Mouse (Mus musculus) adrenal gland, postnatal 36 days (tissue): ENCODE data around the gene Gm47841. TPM values are rescaled to one million over a fixed set of nuclear protein-coding genes. Genes with fewer than 3 reads are reported as not detected.

Source experiments
- DNase-seq, 2 experiments: peaks; one replicate each; pipeline ENCODE4 v3.0.0; 2021; ENCODE audit warnings: mixed read lengths in 1 of 2
- long read RNA-seq, 2 experiments: library from polyadenylated mRNA; stranded (forward); transcript quantifications; one replicate each; pipeline ENCODE4 v2.0.0; 2021; ENCODE audit warnings: borderline sequencing depth in 2 of 2
- total RNA-seq, 2 experiments: library from RNA; stranded (reverse); gene quantifications; 2 replicates each; pipeline ENCODE4 v1.2.3; 2021

Gene Gm47841
- under 1 TPM in 1 of 2 experiments, not detected in 1; 0.26 TPM for total RNA-seq
- long read RNA-seq, experiment 1, result 0 reads
- long read RNA-seq, experiment 2, result 0 reads

DNA sequence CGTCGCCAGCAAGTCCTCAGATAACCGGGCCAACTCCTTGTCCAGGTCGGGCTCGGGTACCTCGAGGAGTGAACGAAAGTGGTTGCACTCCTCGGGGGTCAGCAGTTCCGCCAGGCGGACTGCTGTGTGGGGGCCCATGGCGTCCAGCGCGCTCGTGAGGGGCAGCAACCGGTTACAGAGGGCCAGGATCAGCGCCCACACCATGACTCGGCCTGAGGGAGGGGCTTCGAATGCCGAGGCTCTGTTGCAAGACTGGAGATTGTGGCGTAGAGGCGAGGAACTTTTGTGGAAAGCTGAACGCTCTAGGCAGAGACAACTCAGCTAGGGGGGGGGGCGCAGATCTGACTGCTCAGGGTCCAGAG is at the start of gene Gm47841:
Gm47841 (minus strand) TSS at position 204 of the 362 bp plus-strand sequence.
- DNase-seq, result no peak

DNA sequence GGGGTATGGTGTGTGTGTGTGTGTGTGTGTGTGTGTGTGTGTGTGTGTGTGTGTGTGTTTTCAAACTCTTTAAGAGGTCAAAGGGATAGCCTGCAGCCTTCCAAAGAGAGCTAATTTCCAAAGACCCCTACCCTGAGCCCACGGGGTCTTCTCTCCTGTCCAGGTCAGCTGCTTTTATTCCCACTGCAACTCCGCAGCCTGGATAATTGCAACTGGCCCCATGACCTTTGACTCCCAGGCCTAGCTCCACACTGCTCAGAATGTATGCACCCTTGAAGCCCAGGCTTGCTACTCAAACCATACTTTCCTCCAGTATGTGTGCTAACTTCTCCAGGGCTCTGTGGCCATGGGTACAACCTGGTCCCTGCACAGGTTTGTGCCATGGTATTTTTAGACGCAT is 48.2 kb upstream of the Gm47841 start:
- no peak for DNase-seq

DNA sequence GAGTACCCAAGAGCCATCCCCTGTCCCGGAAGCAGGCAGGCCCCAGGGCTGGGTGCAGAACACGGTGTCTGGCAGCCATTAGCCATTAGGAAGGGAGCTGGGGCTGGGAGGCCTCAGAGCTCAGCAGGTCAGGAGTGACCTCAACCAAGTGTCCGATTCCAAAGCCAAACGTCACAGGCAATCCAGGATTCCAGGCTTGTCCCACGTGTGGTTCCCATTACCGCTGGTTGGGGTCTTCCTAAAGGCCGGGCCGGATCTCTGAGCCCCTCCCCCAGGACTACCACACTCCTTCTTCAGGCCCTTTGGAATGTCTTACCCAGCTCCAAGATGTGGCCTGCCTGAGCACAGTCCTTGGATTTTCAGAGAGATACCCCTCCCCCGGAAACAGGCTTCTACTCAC is 47.8 kb upstream of the Gm47841 start:
- no peak for DNase-seq

DNA sequence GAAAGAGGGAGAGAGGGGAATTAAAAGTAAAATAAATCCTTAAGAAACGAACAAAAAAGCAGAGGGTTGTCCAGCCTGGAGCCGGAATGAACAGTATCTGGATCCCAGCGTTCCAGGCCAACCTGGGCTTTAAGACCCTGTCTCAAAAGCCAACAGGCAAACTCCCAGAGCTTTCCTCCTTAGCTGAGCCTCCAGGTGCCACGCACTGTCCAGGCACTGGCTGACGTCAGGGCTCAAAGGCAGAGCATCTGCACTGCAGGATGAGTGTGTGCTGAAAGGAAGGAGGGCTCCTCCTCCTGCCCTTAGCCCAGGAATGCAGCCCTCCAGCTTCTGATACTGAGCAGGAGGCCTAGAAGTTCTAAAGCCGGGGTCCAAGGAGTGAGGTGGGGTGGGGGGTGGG is 46.8 kb upstream of the Gm47841 start:
- no peak for DNase-seq

DNA sequence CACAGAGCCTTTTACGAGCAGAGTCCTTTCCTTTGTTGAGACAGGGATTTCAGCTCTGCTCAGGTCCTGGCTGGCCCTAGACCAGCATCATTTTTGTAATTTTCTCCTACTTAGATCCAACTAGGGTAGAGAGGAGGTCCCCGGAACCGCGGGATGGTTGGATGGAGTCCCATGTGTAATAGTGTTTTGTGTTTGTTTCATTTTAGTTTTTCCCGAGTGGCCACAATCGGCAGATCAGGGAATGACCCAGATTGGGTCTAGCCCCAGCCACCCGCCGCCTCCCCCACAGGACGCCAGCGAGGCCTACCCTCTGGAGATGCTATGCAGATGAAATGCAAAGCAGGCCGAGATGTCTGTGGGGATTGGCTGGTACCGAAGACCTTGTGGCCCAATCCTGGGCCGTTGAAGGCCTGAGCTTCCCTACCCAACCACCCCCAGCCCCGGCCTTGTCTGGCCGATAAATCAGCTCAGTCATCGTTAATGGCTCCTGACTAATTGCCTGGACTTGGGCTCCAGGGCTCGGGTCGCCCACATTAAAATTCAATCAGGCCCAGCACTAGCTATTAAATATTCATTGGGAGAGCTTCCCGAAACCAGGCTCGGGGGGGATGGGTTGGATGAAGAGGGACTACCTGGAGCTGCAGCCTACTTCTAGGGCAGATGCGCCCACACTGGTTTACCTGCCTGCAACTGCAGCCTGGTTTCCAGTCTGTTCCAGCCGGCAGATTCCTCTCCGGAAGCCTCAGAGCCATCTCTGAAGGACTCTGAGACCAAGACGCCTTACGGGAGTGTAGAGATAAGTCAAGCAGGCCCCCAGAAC is 45.8 kb upstream of the Gm47841 start:
- DNase-seq, result peak; percentile 65 to 72

DNA sequence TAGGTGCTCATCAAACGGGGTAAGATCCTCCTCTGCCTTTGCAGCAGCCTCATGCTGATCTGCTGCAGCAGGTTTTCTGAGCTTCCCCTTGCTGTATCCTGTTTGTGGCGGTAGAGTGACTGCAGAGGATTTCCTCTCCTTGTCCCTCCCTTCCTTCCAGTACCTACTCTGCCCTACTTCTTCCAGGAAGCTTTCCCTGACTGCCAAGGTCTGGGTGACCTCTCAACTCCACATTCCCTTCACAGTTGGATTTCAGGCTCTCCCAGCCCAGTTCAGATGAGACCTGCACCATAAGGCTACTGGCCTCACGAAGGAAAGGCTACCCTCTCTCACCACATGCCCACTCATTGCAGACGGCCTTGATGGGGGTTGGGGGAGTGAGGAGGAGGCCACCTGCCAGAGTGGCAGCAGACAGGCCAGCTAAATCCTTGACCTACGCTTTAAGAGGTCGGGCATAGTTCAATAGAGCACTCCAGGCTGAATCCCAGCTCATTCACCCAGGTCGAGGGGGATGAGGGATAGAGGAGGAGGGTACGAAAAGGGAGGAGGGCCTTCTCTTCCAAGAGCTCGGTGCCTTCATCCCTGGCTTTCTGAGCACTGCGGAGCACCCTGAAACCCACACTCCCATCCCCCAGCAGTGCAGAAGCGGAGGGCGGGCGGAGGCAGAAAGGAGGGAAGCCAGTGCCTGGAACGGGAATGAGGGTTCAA is 45.1 kb upstream of the Gm47841 start:
- DNase-seq, result no peak

DNA sequence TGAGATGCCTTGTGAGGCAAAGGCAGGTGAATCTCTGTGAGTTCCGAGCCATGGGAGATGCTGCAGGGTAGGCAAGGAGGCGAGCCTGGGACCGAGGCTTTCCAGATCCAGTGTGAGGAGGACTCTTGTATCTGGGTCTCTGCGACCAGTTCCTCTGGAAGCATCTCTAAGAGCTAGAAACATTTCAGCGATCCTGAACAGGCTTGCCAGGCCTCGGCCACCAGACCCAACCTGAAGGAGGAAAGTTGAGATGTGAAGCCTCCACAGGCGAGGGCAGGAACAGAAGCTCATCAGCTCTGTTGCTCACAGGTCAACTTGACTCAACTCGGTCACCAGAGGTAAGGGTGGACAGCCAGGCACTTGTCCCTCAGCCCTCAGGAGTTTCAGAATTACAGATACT is 44.4 kb upstream of the Gm47841 start:
- no peak for DNase-seq

DNA sequence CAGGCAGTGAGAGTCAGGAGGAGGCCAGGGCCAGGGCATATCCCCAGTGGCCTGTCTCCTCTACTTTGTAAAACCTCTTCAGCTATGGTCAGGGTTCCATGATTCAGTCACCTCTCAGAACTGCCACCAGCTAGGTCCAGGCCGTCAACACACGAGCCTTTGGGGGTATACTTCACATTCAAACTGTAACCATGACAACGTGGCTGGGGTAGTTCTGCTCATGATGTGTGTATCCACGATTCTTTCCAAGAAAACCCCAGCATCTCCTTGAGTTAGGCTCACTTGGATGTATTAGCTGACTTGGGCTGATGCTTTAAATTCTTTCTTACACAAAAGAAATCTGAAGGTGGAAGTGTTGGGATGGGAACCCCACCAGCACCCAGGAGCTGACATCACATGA is 41.1 kb upstream of the Gm47841 start:
- no peak for DNase-seq

DNA sequence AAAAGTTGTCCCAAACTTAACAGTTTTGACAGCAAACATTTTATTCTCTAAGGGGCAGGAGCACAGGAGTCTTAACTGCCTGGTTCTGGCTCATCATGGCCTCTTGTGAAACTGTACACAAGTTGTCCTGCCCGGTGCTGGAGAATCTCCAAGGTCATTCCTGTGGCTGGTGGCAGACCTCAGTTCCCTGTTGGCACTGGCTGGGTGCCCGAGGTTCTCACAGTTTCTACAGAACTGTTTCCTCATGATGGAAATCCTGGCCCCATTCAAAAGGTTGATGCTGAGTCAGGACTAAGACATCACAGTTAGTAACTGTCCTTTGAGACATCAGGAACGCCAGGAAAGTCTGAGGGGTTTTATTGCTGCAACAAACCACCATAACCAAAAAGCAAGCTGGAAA is 39.8 kb upstream of the Gm47841 start:
- peak; percentile 93 to 95 for DNase-seq

DNA sequence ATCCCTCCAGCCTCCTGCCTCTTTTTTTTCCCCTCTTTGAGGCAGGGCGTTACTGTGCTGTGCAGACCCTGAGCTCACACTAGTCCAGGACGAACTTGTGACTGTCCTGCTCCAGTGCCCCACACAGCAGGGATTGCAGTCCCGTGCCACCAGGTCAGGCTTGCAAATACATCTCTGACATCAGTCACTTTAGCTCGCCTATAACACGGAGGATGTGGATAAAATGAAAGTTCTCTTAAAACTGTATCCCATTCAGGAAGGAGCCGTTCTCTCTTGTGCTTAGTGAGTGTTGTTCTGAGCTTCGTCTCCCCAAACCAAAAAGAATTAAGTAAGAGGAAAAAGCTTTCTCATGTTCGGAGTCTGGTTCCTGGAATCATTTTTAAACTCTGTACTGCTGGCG is 39.3 kb upstream of the Gm47841 start:
- DNase-seq, result no peak

DNA sequence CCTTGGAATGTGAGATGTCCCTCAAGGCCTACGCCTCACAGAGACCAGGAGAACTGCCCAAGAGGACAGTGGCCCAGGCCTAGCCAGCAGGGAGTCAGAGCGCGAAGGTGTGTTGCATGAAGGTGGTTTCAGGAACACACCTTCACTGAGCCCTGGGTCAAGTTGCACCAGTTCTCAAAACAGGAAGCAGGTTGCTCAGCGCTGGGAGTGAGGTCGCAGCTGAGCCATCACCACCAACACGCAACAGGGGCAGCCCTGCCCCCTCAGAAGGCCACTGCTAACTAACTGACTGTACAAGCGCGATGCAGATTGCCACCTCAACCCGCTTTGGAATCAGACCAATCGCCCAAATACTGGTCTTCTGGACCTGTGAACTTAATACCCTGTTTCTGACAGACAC is 37.3 kb upstream of the Gm47841 start:
- DNase-seq, result no peak

DNA sequence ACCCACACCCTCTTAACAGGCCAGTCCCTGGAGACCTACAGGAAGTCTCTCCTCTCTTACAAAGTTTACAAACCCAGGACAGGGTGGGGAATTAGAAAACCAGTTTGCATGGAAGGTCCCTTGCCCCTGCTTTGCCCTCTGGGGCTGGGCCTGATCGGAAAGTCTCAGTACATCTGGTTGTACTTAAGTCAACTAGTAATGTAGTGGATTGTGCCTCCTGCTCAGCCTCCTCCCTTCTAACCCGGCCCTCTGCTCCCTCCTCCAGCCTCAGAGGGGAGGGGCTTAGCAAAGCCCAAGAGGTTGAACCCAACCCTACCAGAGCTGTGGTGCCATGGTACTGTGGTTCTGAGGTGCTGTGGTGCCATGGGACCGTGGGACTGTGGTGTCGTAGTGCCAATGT is 35.0 kb upstream of the Gm47841 start:
- DNase-seq, result no peak

DNA sequence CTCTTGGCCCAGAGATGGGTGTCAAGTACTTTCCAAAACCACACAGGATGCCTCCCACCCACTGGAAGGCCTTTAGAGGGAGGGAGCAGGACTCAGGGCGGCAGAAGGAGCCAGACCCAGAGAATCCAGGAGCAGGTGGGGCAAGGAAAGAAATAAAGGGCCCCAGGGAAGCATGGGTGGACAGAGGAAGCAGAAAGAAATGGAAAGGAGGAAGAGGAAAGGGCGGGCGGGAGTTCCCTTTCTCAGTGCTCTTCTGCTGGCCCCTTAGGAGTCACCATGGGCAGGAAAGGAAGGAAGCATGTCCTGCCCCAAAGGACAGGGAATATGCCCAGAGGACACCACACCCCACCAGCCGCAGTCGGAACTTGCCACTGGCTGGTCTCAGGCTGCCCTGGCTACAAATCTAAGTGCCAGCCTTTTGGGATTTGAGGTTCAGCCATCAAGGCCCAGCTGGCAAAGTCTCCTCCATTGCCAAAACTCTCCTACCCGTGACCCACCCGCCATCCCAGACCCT is 33.9 kb upstream of the Gm47841 start:
- no peak for DNase-seq

DNA sequence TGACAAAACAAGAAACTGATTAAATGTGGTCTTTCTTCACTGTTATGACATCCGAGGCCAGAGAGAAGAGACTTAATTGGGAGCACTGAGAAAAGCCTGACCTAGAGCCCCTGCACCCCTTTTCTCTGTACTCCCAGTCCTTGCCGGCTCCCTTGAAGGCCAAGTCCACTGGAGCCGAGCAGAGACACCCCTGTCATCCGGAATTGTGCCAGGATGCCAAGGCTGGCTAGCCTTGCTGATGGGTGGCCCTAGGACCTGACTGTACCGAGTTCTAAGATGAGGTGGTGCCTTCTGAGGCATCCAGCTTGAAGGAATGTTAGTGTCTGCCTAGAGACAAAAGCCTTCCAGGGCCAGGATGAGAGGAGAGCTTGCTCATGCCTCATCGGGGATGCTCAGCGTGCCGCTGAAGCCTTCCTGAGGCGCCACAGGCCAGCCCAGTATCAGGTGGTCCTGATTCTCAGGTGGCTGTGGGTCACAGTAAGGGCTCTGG is 32.9 kb upstream of the Gm47841 start:
- peak; percentile 44 to 65 for DNase-seq

DNA sequence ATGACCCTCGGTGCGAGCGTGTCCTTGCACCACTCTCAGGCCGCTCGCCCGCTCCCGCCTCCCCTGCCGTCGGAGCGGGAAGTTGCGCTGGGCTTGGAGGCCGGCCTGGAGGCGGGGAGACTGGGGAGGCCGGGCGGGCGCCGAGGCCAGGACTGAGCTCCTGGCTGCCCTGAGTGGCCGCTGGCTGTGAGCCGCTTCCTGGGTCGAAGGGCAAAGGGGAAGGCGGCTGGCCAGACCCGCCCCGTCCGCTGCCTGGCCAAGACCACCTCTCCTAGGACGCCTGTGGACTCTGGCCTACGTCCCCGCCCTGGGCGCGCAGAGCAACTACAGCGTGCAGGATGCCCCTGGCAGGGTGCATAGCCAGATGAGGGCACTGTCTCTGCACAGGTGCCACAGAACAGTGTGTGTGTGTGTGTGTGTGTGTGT is 31.5 kb upstream of the Gm47841 start:
- peak; percentile 95 to 96 for DNase-seq

DNA sequence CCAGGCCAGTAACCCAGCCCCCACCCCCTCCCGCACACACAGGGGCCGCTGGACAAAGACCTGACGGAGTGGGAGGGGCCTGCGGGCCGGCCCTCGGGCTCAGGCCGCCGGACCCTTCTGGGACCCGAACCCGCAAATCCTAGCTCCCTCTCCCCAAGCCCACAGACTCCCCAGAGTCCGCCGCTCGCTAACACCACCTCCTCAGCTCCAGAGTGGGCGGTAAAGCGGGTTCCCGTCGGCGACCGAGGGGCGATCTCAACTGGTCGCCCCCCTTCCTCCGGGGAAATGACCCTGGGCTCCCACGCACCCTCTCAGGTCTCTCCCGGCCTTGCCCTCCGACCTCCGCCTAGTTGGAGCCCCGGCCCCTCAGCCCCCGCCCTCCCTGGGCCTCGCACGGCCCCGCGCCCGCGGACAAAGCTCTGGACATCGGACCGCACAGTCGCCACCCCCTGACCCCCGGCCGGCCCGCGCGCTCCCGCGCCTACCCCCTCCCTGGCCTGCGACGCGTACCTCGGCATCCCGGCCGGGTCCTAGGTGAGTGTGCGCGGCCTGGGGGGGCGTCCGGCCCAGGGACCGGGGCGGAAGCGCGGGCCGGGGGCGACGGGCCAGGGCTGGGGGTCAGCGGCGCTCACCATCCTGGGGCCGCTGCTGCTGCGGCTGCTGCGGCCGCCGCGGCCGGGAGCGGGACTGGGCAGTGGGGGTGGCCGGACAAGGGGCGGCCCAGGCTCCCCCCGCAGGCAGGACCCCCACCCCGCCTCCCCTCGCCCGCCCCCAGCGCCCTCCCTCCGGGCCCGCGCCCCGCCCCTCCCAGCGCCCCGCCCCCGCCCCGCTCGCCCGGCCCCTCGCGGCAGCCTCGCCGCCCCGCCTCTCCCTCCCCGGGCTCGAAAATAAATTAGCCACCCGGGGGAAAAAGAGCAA is 30.9 kb upstream of the Gm47841 start, which contains the start of gene Fignl2:
Fignl2 (minus strand) TSS at position 755 of the 918 bp plus-strand sequence.
- DNase-seq, result peak; percentile 68 to 77

DNA sequence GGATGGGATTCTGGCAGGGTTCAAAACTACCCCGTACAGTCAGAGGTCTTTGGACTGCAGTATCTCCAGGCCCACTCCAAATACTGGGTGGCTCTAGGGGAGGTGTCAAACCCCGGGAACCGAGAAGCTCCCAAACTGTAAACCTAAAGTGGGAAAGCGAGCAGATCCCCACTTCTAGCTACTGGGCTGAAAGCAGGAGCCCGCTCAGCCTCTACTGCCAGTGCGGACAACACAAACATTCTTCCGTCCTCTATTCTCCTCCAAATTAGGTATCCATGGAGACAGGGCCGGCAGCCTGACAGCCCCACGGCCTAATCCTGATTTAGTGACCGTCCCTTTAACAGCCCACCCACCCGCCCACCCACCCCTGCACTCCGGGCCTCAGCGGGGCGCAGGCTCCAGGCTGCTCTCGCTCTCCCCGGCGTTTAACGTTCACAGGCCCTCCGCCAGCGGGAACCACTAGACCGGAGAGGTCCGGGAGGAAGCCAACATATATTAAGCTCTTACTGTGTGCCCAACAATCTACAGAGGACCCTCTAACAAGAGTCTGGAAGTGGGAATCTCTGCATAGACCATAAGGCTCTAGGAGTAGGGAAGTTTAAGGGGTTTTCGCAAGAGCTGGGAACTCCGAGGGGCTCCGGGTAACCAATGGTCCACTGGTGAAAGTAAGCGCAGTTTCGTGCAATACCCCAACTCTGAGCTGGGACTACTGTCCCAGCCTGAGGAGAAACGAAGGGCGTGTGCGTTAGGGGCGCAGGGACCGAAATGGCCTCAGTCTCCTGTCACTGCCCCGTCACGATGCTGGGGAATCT is 30.0 kb upstream of the Gm47841 start:
- peak; percentile 36 to 41 for DNase-seq

DNA sequence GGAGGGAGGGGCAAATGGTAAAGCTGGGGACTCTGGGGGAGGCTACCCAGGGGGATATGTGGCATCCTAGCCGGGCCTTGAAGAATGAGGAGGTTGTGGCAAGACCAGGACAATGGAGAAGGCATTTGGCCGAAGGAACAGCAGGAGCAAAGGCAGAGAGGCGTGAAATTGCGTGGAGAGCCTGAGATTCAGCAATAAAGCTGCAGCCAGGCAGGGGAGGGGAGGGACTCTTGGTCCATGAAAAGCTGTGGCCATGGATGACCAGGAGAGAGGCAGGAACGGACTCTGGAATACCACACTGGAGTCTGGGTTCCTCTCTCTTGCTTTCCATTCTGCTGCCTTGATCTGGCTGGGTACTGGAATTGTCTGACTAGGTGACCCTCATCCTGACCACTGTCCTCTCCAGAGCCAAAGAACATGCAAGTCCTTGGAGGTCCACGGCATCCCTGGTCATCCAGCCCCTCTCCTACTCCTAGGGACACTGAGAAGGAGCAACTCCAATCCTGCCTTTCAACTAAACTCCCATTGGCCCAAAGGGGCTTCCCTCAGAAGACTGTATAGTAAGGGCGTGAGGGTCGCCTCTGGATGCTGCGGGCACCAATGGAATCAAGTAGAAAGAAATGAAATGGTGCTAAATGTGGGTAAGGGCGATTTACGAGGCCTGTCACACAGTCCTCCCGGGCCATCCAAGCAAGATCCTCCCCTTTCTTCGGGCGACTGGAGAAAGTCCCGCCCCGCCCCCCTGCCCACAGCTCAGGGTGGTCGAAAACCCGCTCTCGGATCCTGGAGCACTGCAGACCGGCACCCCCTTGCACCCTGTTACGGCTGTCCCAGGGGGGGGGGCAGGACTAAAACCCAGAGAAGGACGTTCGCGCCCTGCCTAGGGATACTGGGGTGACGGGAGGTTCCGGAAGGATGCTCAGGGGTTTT is 29.1 kb upstream of the Gm47841 start:
- DNase-seq, result no peak

DNA sequence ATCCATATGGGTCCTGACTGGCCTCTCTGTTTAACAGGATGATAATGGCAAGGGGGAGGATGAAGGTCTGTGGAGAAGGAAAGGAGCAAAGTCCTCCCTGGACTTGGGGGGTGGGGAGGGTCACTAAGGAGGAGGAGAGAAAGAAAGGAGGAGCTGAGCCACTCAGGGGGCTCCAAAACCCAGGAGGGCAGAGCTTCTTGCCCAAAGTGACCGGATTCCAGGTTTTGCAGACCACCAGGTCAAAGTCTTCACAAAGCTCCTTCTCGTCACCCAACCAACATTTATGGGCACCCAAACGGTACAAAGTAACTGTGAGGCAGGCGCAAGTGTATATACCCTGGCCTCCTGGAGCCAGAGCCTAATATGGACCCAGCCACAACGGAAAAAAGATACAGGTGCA is 28.5 kb upstream of the Gm47841 start:
- no peak for DNase-seq

DNA sequence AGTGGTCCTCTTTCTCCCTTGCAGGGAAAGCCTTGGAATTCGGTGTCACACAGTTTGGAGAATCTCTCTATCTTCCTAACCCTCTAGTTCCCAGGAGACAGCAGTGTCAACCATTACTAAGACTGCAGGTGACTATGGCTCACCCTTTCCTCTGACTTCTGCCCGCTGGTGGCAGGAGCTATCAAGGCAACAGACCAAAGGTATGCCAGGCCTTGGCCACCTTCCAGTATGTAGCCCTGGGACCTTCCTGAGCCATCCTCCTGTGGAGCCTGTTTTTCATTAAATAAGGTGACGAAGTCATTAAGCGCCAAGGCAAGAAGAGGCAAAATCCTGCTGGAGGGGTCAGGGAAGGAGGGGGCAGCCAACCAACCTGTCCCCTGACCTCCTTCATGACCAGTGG is 28.0 kb upstream of the Gm47841 start:
- no peak for DNase-seq
